ENCODE assay signal across 11 mouse cellular contexts in the genomic region with DNA sequence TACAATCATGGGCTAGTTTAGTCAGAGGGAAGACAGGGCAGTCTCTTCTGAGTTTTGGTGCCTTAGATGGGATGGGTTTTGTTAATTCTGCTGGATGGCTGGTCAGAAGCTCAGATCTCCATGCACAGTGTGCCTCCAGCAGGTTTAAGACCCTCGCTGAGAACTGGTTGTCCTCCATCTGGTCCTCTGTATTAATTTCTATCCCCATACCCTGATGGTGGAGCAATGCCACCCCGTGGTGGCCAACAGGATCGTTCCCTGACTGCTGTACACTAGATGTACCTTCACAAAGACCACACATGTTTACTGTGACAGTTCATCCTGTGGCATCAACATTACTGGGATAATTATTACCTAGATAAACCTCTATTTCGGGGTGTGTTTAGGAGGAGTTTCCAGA. TPM values are rescaled to one million over a fixed set of nuclear protein-coding genes. Genes with fewer than 3 reads are reported as not detected.
DNase-seq lines count a peak whose midpoint lies in the region; ATAC-seq and TF ChIP-seq lines count a peak whose summit lies in the region.
"Had no signal": no experiment of that assay in that cellular context is flagged by ENCODE, and none has a peak within 500 bp of the region (broad histone marks: within the 10 kb centered on the region; RNA-seq: fewer than 3 reads in every experiment).

No protein-coding gene starts in this region.

- TF ChIP-seq RAD21 in MEL (IDR thresholded peaks at IDR 0.05; ENCODE audit: low read depth, low read length) = peak; percentile 87

- no peak overlapping the region for H3K4me2 ChIP-seq in liver, embryonic 12.5 days
- H3K4me2 ChIP-seq in hindbrain, embryonic 11.5 days (replicated peaks; ENCODE audit: low read depth, low read length) = no peak overlapping the region
- H3K4me2 ChIP-seq: limb, embryonic 12.5 days; midbrain, embryonic 12.5 days had no signal

- H3K79me2 ChIP-seq in liver, adult 2 months (ENCODE audit: control insufficient read depth, insufficient read depth, low read length) = no peaks in the 10 kb centered on the region
- no peaks in the 10 kb centered on the region for H3K79me2 ChIP-seq in MEL (ENCODE audit: control insufficient read depth, insufficient read depth, low read length, poor library complexity)

- no peaks in the 10 kb centered on the region for H3K4me1 ChIP-seq in liver, adult 2 months (ENCODE audit: control insufficient read depth, insufficient read depth, low read length)
- H3K4me1 ChIP-seq in liver, embryonic 12.5 days = no peaks in the 10 kb centered on the region
- no peaks in the 10 kb centered on the region for H3K4me1 ChIP-seq in MEL (ENCODE audit: control insufficient read depth in 1 of 2, insufficient read depth in 2 of 2, low read length in 2 of 2)
- no peaks in the 10 kb centered on the region for H3K4me1 ChIP-seq in hindbrain, embryonic 11.5 days (replicated peaks; ENCODE audit: control insufficient read depth, insufficient read depth, low read length)
- H3K4me1 ChIP-seq: limb, embryonic 12.5 days; midbrain, embryonic 12.5 days had no signal

- intact Hi-C loops in gastrocnemius, postnatal 14 days (cut with DNase I; ENCODE audit: low total_unique reads) = no loop called here

- H3K4me3 ChIP-seq in liver, adult 2 months (ENCODE audit: insufficient read depth, low read depth, low read length) = no peak overlapping the region
- H3K4me3 ChIP-seq in liver, embryonic 12.5 days = no peak overlapping the region
- H3K4me3 ChIP-seq in MEL (ENCODE audit: control insufficient read depth in 1 of 2, insufficient read depth in 1 of 2, low read depth in 2 of 2, low read length in 2 of 2) = no peak overlapping the region
- H3K4me3 ChIP-seq in hindbrain, embryonic 11.5 days (ENCODE audit: low read depth, low read length) = no peak overlapping the region
- H3K4me3 ChIP-seq: limb, embryonic 12.5 days; midbrain, embryonic 12.5 days had no signal

- no peak overlapping the region for H3K27ac ChIP-seq in liver, adult 2 months (replicated peaks; ENCODE audit: insufficient read depth, low read depth, low read length)
- H3K27ac ChIP-seq in liver, embryonic 12.5 days = no peak overlapping the region
- H3K27ac ChIP-seq in MEL (ENCODE audit: control insufficient read depth, low read depth, low read length) = no peak overlapping the region
- H3K27ac ChIP-seq in hindbrain, embryonic 11.5 days (ENCODE audit: low read depth, low read length) = no peak overlapping the region
- H3K27ac ChIP-seq: limb, embryonic 12.5 days; midbrain, embryonic 12.5 days had no signal

- H3K36me3 ChIP-seq in liver, adult 2 months (ENCODE audit: control insufficient read depth, insufficient read depth, low read length) = no peaks in the 10 kb centered on the region
- no peaks in the 10 kb centered on the region for H3K36me3 ChIP-seq in liver, embryonic 12.5 days
- no peaks in the 10 kb centered on the region for H3K36me3 ChIP-seq in MEL (ENCODE audit: control insufficient read depth in 1 of 2, insufficient read depth in 2 of 2, low read length in 2 of 2)
- H3K36me3 ChIP-seq in hindbrain, embryonic 11.5 days (ENCODE audit: control insufficient read depth, insufficient read depth, low read length) = no peaks in the 10 kb centered on the region
- H3K36me3 ChIP-seq: limb, embryonic 12.5 days; midbrain, embryonic 12.5 days had no signal

- no peak overlapping the region for H3K9ac ChIP-seq in liver, adult 2 months (ENCODE audit: low read depth, low read length)
- no peak overlapping the region for H3K9ac ChIP-seq in liver, embryonic 12.5 days
- H3K9ac ChIP-seq in MEL (ENCODE audit: control insufficient read depth, low read depth, low read length, poor library complexity, severe bottlenecking) = no peak overlapping the region
- no peak overlapping the region for H3K9ac ChIP-seq in hindbrain, embryonic 11.5 days (ENCODE audit: low read depth, low read length)
- H3K9ac ChIP-seq: limb, embryonic 12.5 days; midbrain, embryonic 12.5 days had no signal

- TF ChIP-seq EP300 in MEL (IDR thresholded peaks at IDR 0.05; ENCODE audit: low read depth in 1 of 2, low read length in 2 of 2) = no peak

- no peak for TF ChIP-seq POLR2A in liver, adult 2 months (IDR thresholded peaks at IDR 0.05; ENCODE audit: extremely low read depth, insufficient read depth, low read length)
- TF ChIP-seq POLR2A in MEL (IDR thresholded peaks at IDR 0.05; ENCODE audit: control insufficient read depth in 1 of 2, insufficient read depth in 1 of 2, low read depth in 1 of 2, low read length in 2 of 2, poor library complexity in 1 of 2) = no peak

- TF ChIP-seq CTCF in liver, adult 2 months (IDR thresholded peaks at IDR 0.05; ENCODE audit: low read depth, low read length) = peak; percentile 70
- TF ChIP-seq CTCF in MEL (IDR thresholded peaks at IDR 0.05 in 2 of 3, conservative IDR thresholded peaks at IDR 0.05 in 1 of 3; ENCODE audit: control insufficient read depth in 1 of 3, insufficient read depth in 1 of 3, low read depth in 2 of 3, low read length in 3 of 3, poor library complexity in 1 of 3, severe bottlenecking in 1 of 3) = peak; percentile 52 to 89 (median 76)

- ATAC-seq in liver, embryonic 12.5 days = no peak
- peak; percentile 66 for ATAC-seq in megakaryocyte progenitor cell, adult 5-6 weeks (replicated peaks; ENCODE audit: poor library complexity)
- ATAC-seq in hindbrain, embryonic 11.5 days (ENCODE audit: low FRiP score) = no peak

- DNase-seq in gastrocnemius, postnatal 14 days = peak; percentile 15
- DNase-seq in gastrocnemius, postnatal 10 days = no peak
- peak; percentile 33 for DNase-seq in liver, adult 2 months (ENCODE audit: extremely low read depth, low read depth, low spot score)
- DNase-seq in MEL (ENCODE audit: low read depth, low spot score) = peak; percentile 54
- DNase-seq in retina, embryonic 14.5 days (ENCODE audit: low spot score) = no peak
- no peak for DNase-seq in hindbrain, embryonic 11.5 days (ENCODE audit: low spot score)
- DNase-seq: gastrocnemius, postnatal 25 days had no signal

- H3K9me3 ChIP-seq in liver, embryonic 12.5 days (replicated peaks) = no peaks in the 10 kb centered on the region
- H3K9me3 ChIP-seq in MEL (replicated peaks; ENCODE audit: insufficient read depth, low read length) = no peaks in the 10 kb centered on the region
- H3K9me3 ChIP-seq in hindbrain, embryonic 11.5 days (ENCODE audit: control insufficient read depth, low read length) = no peaks in the 10 kb centered on the region
- H3K9me3 ChIP-seq: limb, embryonic 12.5 days; midbrain, embryonic 12.5 days had no signal

- no peaks in the 10 kb centered on the region for H3K27me3 ChIP-seq in liver, adult 2 months (ENCODE audit: control insufficient read depth, insufficient read depth, low read length)
- H3K27me3 ChIP-seq in liver, embryonic 12.5 days (replicated peaks) = no peaks in the 10 kb centered on the region
- peaks cover 29 to 38% of the 10 kb centered on the region in 2 experiments for H3K27me3 ChIP-seq in MEL (ENCODE audit: control insufficient read depth in 1 of 2, insufficient read depth in 2 of 2, low read length in 2 of 2)
- H3K27me3 ChIP-seq in hindbrain, embryonic 11.5 days (ENCODE audit: control insufficient read depth, insufficient read depth, low read length) = no peaks in the 10 kb centered on the region
- H3K27me3 ChIP-seq: limb, embryonic 12.5 days; midbrain, embryonic 12.5 days had no signal

- WGBS in liver, adult 2 months = 28% methylated on average over 4 of the region's 4 CpGs
- 44% methylated on average over 4 of the region's 4 CpGs for WGBS in liver, embryonic 12.5 days (ENCODE audit: insufficient replicate concordance)
- 69% methylated on average over 4 of the region's 4 CpGs for whole genome bisulfite sequencing in hindbrain, embryonic 11.5 days

RNA-seq across cellular contexts. Expression of gene Rpl9-ps1, which starts 12.7 kb away (rescaled TPM):
- total RNA-seq in gastrocnemius, postnatal 14 days (2021) = not detected
- total RNA-seq in gastrocnemius, postnatal 10 days (2021) = not detected
- not detected in 2 replicates for total RNA-seq in liver, adult 2 months (2014; rRNA removed)
- not detected in 2 replicates for polyA plus RNA-seq in liver, adult 2 months (2012; rRNA removed)
- not detected in 2 replicates for polyA plus RNA-seq in liver, embryonic 12.5 days (2016; fragmentation: Nextera tagmentation; extraction: Ambion mirVana)
- not detected in 2 replicates for total RNA-seq in MEL (2012; rRNA removed)
- under 1 TPM in 1 of 2 experiments, not detected in 1; 0.26 TPM for polyA plus RNA-seq in MEL (2012; ENCODE audit: insufficient read depth in 1 of 2, insufficient read length in 2 of 2, low read depth in 1 of 2, low replicate concordance in 2 of 2, missing spikeins in 1 of 2)
- 0.44 and 1.2 TPM in 2 replicates for total RNA-seq in megakaryocyte progenitor cell, adult 5-6 weeks (2015)
- total RNA-seq in megakaryocyte progenitor cell, adult 5-6 weeks (2017) = not detected in 2 replicates
- polyA plus RNA-seq in hindbrain, embryonic 11.5 days (2014; fragmentation: Nextera tagmentation; extraction: Ambion mirVana) = not detected in 2 replicates
- total RNA-seq: gastrocnemius, postnatal 25 days had no signal
- polyA plus RNA-seq: limb, embryonic 12.5 days; midbrain, embryonic 12.5 days had no signal

RNA-seq across cellular contexts. Expression of gene Ccl3, which starts 16.4 kb away (rescaled TPM):
- total RNA-seq in gastrocnemius, postnatal 14 days (2021) = not detected
- not detected for total RNA-seq in gastrocnemius, postnatal 10 days (2021)
- 0.18 TPM in 1 of 2 replicates, not detected in the other for total RNA-seq in liver, adult 2 months (2014; rRNA removed)
- polyA plus RNA-seq in liver, adult 2 months (2012; rRNA removed) = 0.42 and 0.48 TPM in 2 replicates
- 1.6 and 2.0 TPM in 2 replicates for polyA plus RNA-seq in liver, embryonic 12.5 days (2016; fragmentation: Nextera tagmentation; extraction: Ambion mirVana)
- total RNA-seq in MEL (2012; rRNA removed) = not detected in 2 replicates
- not detected for polyA plus RNA-seq in MEL (2012; ENCODE audit: insufficient read depth in 1 of 2, insufficient read length in 2 of 2, low read depth in 1 of 2, low replicate concordance in 2 of 2, missing spikeins in 1 of 2)
- total RNA-seq in megakaryocyte progenitor cell, adult 5-6 weeks (2015) = 99.8 and 229 TPM in 2 replicates
- total RNA-seq in megakaryocyte progenitor cell, adult 5-6 weeks (2017) = 37.9 and 120 TPM in 2 replicates
- 0.88 and 1.9 TPM in 2 replicates for polyA plus RNA-seq in hindbrain, embryonic 11.5 days (2014; fragmentation: Nextera tagmentation; extraction: Ambion mirVana)
- total RNA-seq: gastrocnemius, postnatal 25 days had no signal
- polyA plus RNA-seq: limb, embryonic 12.5 days had no signal

RNA-seq across cellular contexts. Expression of gene Ccl4, which starts 29.6 kb away (rescaled TPM):
- total RNA-seq in gastrocnemius, postnatal 14 days (2021) = not detected
- not detected for total RNA-seq in gastrocnemius, postnatal 10 days (2021)
- total RNA-seq in liver, adult 2 months (2014; rRNA removed) = 0.40 TPM in 1 of 2 replicates, not detected in the other
- polyA plus RNA-seq in liver, adult 2 months (2012; rRNA removed) = 1.1 TPM in 1 of 2 replicates, not detected in the other
- polyA plus RNA-seq in liver, embryonic 12.5 days (2016; fragmentation: Nextera tagmentation; extraction: Ambion mirVana) = 0.85 and 0.99 TPM in 2 replicates
- not detected in 2 replicates for total RNA-seq in MEL (2012; rRNA removed)
- polyA plus RNA-seq in MEL (2012; ENCODE audit: insufficient read depth in 1 of 2, insufficient read length in 2 of 2, low read depth in 1 of 2, low replicate concordance in 2 of 2, missing spikeins in 1 of 2) = not detected
- 19.6 and 29.1 TPM in 2 replicates for total RNA-seq in megakaryocyte progenitor cell, adult 5-6 weeks (2015)
- 16.7 and 37.1 TPM in 2 replicates for total RNA-seq in megakaryocyte progenitor cell, adult 5-6 weeks (2017)
- 0.28 and 0.49 TPM in 2 replicates for polyA plus RNA-seq in hindbrain, embryonic 11.5 days (2014; fragmentation: Nextera tagmentation; extraction: Ambion mirVana)
- total RNA-seq: gastrocnemius, postnatal 25 days had no signal

RNA-seq across cellular contexts. Expression of gene Ccl6, which starts 39.9 kb away (rescaled TPM):
- 1 to 10 TPM; 2.7 to 2.9 TPM for total RNA-seq in gastrocnemius, postnatal 14 days (2021)
- 1 to 10 TPM; 3.3 to 3.4 TPM for total RNA-seq in gastrocnemius, postnatal 10 days (2021)
- total RNA-seq in liver, adult 2 months (2014; rRNA removed) = 8.7 and 14.1 TPM in 2 replicates
- polyA plus RNA-seq in liver, adult 2 months (2012; rRNA removed) = 2.5 and 3.3 TPM in 2 replicates
- polyA plus RNA-seq in liver, embryonic 12.5 days (2016; fragmentation: Nextera tagmentation; extraction: Ambion mirVana) = 8.0 and 8.8 TPM in 2 replicates
- not detected in 2 replicates for total RNA-seq in MEL (2012; rRNA removed)
- not detected for polyA plus RNA-seq in MEL (2012; ENCODE audit: insufficient read depth in 1 of 2, insufficient read length in 2 of 2, low read depth in 1 of 2, low replicate concordance in 2 of 2, missing spikeins in 1 of 2)
- total RNA-seq in megakaryocyte progenitor cell, adult 5-6 weeks (2015) = 13.6 and 25.2 TPM in 2 replicates
- total RNA-seq in megakaryocyte progenitor cell, adult 5-6 weeks (2017) = 13.3 and 15.1 TPM in 2 replicates
- polyA plus RNA-seq in hindbrain, embryonic 11.5 days (2014; fragmentation: Nextera tagmentation; extraction: Ambion mirVana) = 0.98 and 1.3 TPM in 2 replicates

RNA-seq across cellular contexts. Expression of gene Ccl9, which starts 54.3 kb away (rescaled TPM):
- total RNA-seq in gastrocnemius, postnatal 14 days (2021) = 1 to 10 TPM; 4.1 to 5.9 TPM
- total RNA-seq in gastrocnemius, postnatal 10 days (2021) = 1 to 10 TPM; 2.9 to 4.3 TPM
- 92.1 and 125 TPM in 2 replicates for total RNA-seq in liver, adult 2 months (2014; rRNA removed)
- polyA plus RNA-seq in liver, adult 2 months (2012; rRNA removed) = 45.5 and 61.7 TPM in 2 replicates
- polyA plus RNA-seq in liver, embryonic 12.5 days (2016; fragmentation: Nextera tagmentation; extraction: Ambion mirVana) = 9.7 and 11.9 TPM in 2 replicates
- 0.33 and 0.62 TPM in 2 replicates for total RNA-seq in MEL (2012; rRNA removed)
- 1 to 10 TPM in 1 of 2 experiments, not detected in 1; 1.7 TPM for polyA plus RNA-seq in MEL (2012; ENCODE audit: insufficient read depth in 1 of 2, insufficient read length in 2 of 2, low read depth in 1 of 2, low replicate concordance in 2 of 2, missing spikeins in 1 of 2)
- 149 and 197 TPM in 2 replicates for total RNA-seq in megakaryocyte progenitor cell, adult 5-6 weeks (2015)
- 97.7 and 108 TPM in 2 replicates for total RNA-seq in megakaryocyte progenitor cell, adult 5-6 weeks (2017)
- 2.1 and 3.1 TPM in 2 replicates for polyA plus RNA-seq in hindbrain, embryonic 11.5 days (2014; fragmentation: Nextera tagmentation; extraction: Ambion mirVana)

Comparison
In these comparisons a context has a peak if more than half of its experiments do, and no peak if none do; other contexts are left out.
1. DNase-seq: peak in gastrocnemius, postnatal 14 days (single experiment), liver, adult 2 months (single experiment) and MEL (single experiment); none in gastrocnemius, postnatal 10 days (single experiment), retina, embryonic 14.5 days (single experiment) and hindbrain, embryonic 11.5 days (single experiment).
2. RNA of gene Ccl3, which starts 16.4 kb away (total RNA-seq): 37.9 to 229 TPM in megakaryocyte progenitor cell, adult 5-6 weeks; not detected in gastrocnemius, postnatal 14 days, 0.18 TPM in liver, adult 2 months, not detected in gastrocnemius, postnatal 10 days and not detected in MEL; every median in the first group is over 10 times any median in the second.
3. RNA of gene Ccl4, which starts 29.6 kb away (total RNA-seq): 16.7 to 37.1 TPM in megakaryocyte progenitor cell, adult 5-6 weeks; not detected in gastrocnemius, postnatal 10 days, 0.40 TPM in liver, adult 2 months, not detected in gastrocnemius, postnatal 14 days and not detected in MEL; every median in the first group is over 10 times any median in the second.